Mouse (Mus musculus): Measurements from ENCODE around the gene Setx.

DNA sequence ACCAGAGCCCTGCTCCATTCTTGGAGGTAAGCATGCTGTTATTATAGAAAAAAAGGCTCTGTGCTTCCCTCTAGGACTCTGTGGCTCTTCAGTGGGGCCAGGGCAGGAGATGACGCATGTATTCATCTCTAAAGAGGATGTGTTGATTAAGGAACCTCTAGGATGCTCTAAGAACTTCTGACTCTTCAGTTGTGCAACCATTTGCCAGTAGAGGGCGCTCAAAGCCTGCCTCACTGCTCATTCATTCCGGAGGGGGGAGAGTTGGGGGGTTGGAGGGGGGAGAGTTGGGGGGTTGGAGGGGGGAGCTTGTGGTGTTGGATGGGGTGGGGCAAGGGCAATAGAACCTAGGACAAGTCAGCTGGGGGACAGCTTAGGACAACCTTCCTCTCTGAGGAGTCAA lies 75.9 kb downstream of the Setx start:
- no peak for TF ChIP-seq CTCF (IDR thresholded peaks at IDR 0.05; ENCODE audit: insufficient read depth, low read depth, low read length)
- no peak for TF ChIP-seq POLR2A (IDR thresholded peaks at IDR 0.05; ENCODE audit: insufficient read depth, low read depth, low read length)
